Mouse (Mus musculus) kidney, adult 18-20 months (tissue): ENCODE results near the gene Tor4a.

Experiments used
- DNase-seq: peaks from one replicate; pipeline ENCODE4 v3.0.0; 2021

Gene Tor4a

DNA sequence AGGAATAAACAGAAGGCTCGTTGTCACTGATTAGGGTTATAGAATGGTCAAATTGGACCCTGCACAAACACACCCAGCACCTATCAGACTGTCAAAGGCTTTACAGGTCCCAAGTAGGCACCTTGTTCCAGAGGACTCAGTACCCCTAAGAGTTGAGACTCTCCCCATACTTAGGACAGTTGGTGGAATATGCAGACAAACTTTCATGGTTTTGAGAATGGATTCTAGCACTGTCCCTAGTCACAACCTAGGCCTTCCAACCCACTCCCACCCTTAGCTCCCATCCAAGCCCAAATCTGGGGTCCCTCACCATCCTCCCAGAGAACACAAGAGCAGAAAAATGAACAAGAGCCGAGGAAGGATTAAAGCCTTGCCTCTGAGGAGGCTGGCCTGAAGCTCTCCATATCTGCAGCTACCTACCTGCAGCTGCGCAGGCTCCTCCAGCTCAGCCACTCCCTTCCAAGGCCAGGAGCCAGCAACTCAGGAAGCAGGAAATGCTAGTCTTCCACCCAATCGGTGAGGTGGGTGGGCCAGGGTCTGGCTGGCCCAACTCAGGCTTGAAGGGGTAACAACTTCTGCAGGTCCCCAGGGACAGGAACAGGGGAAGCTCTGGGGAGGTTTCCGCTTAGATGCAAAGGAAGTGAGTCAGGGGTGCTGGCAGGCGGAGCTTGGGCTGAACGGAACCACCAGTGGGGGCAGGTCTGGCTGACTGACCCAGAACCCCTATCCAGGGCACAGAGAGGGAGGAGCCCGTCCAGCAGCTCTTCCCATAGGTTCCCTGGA is at the start of gene Tor4a:
TSS of gene Tor4a (minus strand) at position 715 of the 783 bp plus-strand sequence.
- peak; percentile 84 for DNase-seq

DNA sequence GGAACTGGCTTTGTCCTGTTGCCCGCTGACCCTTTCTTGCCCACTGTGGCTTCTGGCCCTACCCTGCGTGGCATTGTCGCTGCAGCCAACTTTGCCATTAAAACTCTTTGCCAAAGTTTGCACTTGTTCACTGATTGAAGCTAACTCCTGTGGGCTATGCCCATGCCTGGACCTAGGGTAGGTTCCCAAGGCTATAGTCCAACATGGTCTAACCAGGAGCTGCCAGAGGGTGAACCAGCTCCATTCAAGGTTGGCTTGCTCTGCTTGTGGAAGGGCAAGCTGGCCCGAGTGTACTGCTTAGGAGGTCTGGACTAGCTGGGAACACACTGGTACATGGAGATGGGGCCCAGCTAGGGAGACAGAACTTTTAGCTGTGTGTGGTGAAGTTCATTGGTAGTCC is 47.5 kb upstream of the Tor4a start:
- no peak for DNase-seq

DNA sequence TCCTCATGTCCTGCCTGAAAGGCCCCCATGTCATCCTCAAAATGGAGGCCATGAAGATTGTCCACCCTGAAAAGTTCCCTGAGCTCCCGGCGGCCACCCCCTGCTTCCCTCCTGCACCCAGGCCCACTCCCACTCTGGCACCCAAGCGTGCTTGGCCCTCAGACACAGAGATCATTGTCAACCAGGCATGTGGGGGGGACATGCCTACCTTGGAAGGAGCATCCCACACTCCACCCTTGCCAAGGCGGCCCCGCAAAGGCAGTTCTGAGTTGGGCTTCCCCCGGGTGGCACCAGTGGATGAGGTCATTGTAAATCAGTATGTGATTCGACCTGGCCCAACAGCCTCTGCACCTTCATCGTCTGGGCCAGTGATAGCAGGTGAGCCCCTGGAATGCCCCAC is 46.7 kb upstream of the Tor4a start:
- no peak for DNase-seq

DNA sequence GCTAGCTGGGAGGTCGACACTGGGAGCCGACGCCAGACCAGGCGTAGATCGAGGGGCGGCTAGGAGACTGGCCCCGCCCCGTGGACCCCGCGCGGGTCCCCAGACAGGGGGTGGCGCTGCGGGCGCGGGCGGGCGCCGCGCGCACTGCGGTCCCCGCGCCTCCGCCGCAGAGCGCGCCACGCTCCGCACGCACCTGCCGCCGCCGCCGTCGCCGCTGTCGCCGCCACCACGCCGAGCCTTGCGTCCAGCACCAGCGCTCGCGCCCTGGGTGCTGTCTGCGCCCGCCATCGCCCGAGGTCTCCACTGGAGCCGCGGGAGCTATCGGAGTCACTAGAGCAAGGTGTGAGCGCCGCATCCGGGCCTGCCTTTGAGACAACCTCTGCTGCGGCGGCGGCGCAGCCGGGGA is 45.4 kb upstream of the Tor4a start, which contains the start of the genes Rnf208 and Cysrt1:
TSS of gene Rnf208 (plus strand) at position 155 of the 406 bp plus-strand sequence.
TSS of gene Cysrt1 (minus strand) at position 352 of the 406 bp plus-strand sequence.
- no peak for DNase-seq

DNA sequence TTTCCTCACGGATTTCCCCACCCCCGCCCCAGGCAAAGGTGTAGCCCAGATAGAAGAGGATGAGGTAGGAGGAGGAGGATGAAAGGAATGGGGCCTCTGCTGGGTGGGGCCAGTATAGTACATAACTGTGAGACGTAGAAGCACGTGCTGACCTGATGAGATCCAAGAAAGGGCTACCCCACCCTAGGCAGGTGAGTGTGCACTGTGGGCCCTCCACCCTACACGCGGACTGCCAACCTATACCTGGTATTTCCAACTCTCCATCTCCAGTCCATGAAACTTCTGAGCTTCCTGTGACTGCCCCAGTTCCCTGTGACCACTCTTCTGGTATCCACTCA is 44.7 kb upstream of the Tor4a start:
- no peak for DNase-seq

DNA sequence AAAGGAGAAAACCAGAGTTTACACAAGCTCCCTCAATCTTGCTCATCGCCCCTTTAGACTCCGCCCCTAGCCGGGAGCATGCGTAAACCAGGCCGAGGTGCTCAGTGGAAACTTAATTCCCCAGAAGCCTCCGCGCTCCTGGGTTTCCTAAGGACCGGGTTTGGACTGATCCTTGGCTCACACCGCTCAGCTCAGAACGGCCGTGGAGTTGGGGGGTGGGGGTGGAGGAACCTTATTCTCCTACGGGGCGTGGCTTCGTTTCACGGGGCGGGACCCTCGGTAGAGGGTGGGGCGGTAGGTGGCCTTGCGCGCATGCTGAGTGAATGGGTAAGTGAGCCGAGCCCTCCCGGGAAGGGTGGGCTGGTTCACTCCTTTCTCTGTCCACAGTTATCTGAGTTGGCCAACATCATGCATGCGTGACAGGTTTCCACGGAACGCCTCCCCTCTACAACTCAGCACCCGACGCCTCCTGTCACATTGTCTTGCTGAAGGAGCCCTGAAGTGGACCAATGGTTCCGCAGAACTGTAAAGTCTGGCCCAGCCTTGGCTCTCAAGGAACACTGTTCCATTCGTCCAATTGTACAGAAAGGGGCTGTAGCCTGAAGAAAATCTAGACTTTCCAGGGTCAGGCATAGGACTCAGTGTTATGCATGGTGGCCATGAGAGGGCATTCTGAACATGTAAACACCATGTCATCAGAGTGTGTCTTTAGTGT is 44.2 kb upstream of the Tor4a start:
- DNase-seq, result peak; percentile 83

DNA sequence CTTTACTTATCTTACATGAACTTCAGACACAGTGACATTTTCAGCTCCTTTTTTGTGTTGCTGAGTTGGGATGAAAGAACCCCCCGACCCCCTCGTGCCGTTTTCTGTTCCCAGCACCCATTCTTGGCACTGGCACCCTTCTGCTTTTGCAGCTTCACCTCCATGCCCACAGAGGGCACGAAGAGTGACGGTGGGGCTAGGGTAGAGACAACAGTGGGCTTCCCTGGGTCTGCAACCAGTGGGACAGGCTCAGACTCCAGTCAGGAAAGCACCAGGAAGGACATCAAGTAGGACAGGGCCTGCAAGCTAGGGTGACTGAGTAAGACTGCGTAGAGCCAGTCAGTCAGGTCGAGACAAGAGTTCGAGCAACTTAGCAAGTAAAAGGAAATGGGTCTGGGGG is 43.6 kb upstream of the Tor4a start:
- no peak for DNase-seq

DNA sequence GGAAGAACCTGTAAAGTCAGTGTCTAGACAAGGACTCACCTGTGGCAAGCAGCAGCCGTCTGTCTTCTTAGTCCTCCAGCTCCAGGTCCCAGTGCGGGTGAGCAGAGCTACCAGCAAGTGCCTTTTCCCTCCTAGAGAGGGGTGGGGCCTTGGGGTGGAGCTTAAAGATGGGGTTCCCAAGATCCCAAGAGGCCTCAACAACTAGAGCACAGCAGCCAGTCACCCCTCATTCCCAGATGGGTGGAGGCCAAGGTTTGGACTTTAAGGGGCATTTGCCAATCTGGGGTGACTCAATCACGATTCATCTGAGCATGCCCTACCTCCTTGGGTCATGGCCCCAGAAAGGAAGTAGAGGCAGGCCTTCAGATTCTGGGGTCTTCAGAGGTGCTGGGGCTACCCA is 43.1 kb upstream of the Tor4a start:
- no peak for DNase-seq

DNA sequence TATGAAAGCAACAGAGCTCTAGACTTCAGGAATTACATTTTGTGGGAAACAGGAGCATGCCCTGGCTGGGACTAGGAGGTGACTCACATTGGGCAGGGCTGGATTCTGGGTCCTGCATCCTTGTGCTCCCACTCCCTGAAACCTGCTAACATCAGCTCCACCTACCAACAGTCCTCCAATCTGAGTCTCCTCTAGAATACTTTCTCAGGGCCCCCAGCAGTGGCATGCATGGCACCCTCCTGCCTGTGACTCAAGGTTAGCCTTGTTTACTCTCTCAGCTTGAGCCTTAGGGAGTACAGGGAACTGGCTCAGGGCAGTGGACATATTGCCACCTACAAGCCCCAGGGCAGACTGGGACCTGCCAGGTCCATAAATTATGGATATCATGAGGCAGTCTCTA is 41.4 kb upstream of the Tor4a start:
- no peak for DNase-seq

DNA sequence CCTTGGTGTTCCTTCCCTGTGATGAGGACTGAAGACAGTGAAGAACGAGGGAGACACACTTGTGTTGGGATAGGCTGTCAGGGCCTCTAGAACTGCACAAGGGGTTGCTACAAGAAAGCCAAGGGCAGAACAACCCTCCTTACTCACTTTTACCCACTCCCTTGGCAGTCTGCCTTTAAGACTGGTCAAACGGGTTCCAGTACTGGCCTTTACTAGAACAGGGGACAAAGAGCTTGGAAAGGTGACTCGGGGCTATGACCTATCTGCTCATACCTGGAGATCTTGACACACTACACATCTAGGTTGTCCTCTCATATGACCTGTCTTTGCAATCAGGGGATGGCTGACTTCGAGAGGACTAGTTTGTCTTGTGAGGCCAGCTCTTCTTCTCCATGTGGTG is 40.8 kb upstream of the Tor4a start:
- peak; percentile 57 for DNase-seq

DNA sequence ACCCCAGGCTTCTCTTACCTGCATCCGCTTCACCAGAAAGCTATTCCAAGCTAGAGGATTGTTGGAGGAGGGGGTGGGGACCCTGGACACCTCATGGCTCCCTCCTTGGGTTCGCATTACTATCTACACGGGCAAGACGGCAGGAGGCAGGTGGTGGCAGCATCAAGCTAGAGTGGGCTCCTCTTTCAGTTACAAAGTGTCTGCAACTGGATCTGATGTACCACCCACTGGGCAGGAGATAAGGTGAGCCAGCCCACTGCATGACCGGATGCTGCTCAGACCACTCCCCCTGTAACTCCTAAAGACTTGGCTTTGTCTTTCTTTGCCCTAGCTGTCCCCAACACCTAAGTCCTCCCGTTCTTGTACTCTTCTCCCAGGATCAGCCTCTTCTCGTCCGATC is 39.9 kb upstream of the Tor4a start, which contains the start of gene Rnf224:
TSS of gene Rnf224 (minus strand) at position 174 of the 400 bp plus-strand sequence.
- no peak for DNase-seq

DNA sequence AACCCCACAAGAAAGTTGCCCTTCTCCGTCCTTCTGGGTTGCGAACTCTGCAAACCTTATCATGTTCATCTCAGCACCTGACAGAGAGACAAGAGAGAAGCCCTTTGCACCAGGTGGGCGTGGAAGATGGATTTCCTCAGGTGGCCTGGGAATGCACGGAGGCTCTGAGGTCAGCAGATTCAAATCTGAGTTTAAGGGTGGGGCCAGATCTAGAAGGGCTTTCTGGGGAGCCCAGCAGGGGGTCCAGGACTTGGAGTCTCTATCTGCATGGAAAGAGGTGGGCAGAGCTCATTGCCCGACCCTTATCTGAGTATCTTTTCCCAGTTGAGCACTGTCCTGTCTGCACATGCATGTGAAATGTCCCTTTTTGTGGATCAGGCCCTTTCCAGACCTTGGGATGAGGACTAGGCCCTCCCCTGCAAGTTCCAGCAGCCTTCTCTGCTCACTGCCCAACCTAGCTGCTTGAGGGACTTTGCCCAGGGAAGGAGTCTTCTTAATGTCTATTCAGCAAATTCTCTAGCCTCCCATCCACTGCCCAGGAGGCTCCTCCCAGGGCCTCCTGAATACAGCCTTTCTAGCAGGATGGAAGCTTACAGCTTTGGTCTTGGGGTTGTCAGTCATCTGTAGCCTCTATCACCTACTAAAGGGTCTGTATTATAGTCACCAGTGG is 38.0 kb upstream of the Tor4a start:
- peak; percentile 49 for DNase-seq

DNA sequence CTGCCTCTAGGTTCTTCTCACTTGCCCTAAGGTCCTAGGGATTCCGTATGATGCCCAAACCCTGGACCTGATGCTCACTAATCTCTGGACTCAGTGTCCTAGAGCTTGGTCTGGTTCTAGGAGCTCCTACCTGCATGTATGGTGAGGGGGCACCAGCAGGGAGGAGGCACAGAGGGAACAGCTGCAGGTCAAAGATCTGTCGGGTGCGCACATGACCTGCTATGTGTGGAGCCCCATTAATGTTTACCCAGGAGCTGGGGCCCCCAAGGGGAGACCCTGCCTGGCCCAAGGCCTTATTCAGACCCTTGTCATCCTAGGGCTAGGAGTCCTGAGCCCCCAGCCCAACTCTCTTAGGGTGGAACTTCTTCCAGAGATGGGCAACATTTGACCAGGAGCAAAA is 37.4 kb upstream of the Tor4a start, which contains the start of gene Slc34a3:
TSS of gene Slc34a3 (minus strand) at position 315 of the 400 bp plus-strand sequence.
- DNase-seq, result peak; percentile 40

DNA sequence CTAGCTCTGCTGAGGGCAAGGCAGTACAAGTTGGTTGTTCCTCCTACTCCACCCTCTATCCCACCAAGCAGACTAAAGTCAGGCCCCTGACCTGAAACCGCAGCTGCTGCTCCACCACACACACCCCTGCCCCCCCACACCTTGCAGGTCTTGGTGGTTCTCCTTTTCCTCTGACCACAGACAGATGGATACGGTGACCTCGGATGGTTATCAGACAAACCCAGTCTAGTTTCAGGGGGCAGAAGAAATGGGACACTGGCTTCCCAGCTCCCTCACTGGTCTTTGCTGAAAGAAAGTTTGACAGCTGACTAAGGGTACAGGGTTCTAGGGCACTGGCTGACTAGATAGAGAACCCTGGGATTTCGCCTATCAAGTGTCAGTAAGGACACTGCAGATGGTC is 36.7 kb upstream of the Tor4a start:
- no peak for DNase-seq

DNA sequence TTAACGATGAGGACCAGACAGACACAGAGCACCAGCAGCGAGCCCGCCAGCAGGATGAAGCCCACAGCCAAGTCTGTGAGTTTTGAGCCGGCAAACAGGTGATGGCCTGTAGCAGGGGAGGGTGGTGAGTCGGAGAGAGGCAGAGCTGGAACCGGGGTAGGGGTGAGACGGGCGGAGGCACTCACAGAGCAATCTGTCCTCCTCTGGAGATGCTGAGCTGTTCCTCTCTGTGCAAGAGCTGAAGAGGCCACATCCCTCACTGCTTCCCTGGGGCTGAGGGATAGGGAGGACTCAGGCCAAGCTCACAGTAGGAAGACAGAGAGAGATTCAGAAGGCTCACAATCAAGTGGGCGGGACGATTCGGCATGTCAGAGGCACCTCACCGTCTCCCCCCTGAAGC is 34.4 kb upstream of the Tor4a start:
- no peak for DNase-seq

DNA sequence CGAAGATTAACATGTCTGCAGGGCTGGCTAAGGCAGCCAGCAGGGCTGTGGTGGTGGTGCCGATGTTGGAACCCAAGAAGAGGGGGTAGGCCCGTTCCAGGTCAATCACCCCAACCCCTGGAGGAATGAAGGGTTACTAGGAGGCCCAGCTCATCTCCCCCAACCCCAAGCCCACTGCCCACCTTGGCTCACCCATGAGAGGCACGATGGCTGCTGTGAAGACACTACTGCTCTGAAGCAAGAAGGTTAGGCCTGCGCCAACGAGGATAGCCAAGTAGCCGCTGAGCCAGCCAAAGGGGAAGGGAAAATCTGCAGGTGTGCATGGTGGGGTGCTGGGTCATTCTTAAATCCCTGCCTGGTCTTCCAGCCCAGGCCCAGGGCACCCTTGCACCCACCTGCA is 33.9 kb upstream of the Tor4a start:
- DNase-seq, result no peak

DNA sequence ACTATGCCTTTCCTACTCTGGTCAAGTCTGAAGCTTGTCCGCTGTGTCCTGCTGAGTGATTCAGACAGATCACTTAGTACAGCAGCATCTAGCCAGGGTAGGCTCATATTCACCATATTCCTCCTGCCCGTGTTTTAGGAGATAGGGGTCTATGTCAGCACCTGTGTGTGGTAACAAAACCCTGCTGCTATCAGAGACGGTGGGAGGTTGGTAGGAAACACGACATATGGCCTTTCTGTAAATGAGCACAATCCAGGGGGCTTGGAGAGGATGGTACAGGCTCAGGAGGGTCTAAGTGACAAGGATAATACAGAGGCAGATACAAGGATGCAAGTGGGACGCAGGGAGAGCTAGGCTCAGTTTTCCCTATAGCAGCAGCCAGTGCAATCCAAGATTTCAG is 32.9 kb upstream of the Tor4a start:
- DNase-seq, result no peak

DNA sequence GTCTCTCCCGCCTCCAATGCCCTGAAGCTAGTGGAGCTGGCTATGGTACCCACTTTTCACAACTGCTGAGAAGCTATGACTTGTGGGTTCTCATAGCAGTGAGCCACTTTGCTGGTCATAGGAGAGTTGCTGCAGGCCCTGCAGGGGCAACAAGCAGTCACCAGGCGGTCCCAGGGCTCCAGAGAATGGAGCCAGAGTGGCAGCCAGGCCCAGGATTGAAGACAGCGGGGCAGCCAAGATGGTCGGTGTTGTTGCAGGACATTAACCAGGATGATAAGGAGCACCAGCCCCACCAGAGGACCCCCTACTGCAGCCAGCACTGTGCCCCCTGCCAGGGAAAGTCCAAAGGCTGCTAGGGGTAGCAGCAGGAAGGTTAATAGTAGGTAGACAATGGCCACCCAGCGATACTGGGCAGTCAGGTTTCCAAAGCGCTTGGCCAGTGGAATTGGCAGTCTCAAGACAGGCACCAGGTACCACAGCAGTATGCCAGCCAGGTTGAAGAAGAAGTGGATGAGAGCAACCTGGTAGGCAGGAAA is 32.4 kb upstream of the Tor4a start:
- no peak for DNase-seq

DNA sequence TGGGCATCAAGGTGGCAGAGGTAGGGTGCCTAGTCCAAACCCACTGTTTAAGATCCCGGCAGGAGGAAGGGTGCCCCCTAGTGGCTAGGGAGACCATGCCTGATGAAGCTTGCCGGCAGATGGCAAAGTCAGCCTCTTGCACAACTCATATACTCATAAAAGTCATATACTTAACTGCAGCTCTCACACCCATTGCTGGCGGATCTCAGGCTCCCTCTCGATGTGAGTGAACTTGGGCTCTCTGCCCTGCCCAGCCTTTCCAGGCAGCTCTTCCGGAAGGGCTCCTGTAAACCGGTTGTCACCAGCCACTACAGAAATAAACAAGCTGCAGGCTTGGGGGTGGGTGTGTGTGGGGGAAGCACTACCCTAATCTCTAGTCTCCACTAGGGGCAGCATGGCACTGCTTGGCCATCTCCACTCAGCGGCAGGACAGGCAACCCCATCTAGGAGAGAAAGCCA is 31.8 kb upstream of the Tor4a start:
- DNase-seq, result peak; percentile 88

DNA sequence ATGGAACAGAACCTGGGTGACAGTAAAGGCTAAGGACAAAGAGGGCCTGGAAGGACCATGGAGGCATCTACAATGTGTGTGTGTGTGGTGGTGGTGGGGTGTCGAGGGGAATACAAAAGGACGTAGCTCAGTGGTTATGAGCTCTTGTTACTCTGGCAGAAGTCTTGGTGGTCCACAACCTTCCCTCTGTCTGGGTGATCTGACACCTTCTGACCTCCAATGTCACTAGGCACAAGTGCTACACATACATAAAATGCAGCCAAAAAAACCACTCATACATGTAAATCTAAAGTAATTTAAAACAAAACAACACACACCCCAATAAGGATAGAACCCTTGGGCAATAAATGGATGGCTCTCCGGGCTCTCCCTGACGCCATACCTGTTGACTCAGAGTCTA is 30.7 kb upstream of the Tor4a start:
- no peak for DNase-seq

DNA sequence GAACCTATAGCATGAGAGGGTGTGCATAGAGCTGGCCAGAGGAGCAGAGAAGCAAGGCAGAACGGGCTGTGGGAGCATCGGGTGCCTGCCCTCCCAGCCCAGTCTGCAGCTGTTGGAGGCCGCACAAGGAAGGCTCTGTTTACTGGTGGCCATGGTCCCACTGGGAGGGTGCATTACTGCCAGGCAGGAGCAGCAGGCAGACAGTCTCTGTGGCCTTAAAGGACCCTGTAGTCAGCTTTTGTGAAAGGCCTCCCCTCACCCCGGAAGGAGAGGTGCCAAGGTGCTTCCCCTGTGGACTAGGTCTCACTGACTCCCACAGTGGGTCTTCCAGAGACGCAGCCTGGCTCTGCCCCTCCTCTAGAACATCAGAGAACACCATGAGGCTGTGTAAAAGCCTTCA is 30.2 kb upstream of the Tor4a start:
- DNase-seq, result no peak

DNA sequence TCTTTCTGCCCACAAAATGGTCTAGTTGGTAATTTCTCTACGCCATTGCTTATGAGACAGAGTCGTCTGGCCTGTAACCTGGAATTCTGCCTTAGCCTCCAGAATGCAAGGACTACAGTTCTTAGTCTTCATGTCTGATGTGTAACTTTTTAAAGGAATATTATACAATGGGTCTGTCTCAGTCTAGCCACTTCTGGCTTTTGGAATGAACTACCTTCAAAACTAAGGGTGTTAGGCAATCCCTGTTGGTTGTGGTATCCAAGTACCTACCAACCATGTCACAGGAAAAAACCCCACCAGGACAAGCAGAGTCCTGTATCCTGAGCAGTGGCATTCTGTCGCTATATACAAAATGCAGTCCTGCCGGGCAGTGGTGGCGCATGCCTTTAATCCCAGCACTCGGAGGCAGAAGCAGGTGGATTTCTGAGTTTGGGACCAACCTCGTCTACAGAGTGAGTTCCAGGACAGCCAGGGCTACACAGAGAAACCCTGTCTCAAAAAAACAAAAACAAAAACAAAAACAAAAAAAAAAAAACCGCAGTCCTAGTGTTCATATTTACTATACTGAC is 29.2 kb upstream of the Tor4a start:
- DNase-seq, result no peak
